Mouse (Mus musculus) thymus, postnatal 36 days (tissue): ENCODE data around the gene Rem2.

Experiments
- DNase-seq, 2 experiments: peaks; one replicate each; pipeline ENCODE4 v3.0.0; 2022; ENCODE audit warnings: mixed read lengths in 2 of 2

The Rem2 gene

DNA sequence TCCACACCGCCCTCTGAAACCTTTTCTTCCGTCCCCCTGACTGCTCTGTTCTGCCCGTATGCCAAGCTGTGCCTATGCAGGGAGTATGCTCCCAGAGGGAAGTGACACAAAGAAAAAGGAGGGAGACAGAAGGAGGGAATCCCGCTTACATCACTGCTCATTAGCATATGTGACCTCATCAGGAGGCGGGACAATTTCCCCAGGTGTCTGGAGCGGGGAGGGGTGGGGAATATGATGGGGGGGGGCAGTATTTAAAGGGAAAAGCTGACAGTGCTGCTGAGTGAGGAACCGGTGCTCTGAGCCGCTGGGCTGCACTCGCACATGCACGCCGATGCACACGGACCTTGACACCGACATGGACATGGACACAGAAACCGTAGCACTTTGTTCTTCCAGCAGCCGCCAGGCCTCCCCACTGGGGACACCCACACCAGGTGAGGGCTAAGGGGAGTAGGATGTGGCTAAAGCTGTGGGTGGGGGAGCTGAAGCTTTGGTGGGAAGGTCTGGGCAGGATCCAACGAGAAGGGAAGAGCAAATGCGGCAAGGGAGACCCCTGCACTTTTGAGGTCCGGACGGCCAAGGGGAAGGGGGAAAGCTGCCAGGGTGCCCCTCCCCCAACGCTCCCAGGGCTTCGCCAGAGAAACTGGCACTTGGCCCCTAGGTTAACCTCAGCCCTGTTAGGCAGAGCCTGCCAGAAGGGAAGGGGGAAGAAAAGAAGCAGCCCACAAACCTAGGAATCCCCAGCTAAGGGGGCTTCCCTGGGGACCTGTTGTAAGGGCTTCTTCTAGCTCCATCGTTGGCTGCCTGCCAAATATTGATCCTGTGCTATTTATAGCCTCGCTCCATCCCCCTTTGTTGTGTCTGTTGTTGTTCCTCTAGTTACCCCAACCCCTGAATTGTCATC lies at the start of gene Rem2:
TSS of gene Rem2 (plus strand) at position 160 of the 904 bp plus-strand sequence.
- DNase-seq: peak in 1 of 2 experiments; percentile 6

DNA sequence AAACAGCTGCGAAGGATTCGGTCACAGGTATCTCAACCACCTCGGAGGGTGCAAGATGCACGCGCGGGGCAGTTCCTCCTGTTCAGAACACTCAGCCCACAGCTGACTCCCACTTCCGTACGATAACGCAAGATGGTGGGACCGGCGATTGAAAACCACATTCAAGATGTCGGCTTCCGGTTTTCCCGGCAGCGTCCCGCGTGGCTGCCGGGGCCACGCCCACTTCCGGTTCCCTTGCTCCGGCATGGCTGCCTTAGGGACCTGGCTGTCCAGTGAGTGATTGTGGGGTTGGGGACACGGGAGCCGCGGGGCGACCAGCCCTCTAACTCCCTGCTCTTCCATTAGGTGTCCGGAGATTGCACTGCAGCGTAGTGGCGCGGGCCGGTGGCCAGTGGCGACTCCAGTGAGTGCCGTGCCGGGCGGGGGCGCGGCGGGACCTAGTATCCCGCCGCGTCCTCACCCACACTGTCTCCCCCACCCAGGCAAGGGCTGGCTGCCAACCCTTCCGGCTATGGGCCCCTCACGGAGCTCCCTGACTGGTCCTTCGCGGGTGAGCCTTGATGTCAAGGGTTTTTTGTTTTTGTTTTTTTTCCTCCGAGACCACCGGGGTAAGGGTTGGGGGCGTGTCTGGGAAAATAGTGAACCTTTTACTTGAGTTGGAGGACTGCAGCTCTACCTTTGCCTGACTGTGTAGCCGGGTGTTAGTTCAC lies 49.1 kb upstream of the Rem2 start, which contains the start of gene Mrpl52:
TSS of gene Mrpl52 (plus strand) at position 221 of the 710 bp plus-strand sequence.
- peak; percentile 88 to 90 for DNase-seq

DNA sequence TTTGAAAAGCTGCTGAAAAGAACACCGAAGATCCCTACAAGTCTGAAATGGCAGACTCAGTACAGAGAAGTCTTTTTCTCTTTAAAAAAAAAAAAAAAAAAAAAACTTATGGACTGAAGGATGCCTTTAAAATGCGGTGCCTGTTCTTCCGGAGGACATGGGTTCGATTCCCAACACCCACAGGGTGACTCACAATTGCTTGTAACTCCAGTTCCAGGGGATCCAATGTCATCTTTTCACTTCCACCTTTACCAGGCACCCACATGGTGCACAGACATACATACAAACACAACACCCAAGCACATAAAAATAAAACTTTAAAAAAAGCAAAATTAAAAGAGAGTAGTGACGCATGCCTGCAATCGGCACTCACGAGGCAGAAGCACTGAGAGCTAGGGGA lies 48.2 kb upstream of the Rem2 start:
- no peak for DNase-seq

DNA sequence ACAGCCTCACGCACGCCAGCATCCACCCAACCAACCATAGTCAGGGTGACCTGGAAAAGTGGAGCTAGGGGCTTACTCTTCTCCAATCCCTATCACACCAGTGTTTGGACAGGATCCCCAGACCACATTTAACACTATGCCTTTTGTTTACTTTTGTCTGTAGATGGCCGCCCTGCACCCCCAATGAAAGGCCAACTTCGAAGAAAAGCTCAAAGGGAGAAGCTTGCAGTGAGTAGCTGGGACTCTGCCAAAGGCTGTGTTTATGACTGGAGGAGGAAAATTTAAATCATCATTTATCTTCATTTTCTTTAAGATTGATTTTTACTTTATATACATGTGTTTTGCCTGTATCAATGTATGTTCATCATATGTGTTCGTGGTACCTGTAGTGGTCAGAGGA lies 47.5 kb upstream of the Rem2 start:
- no peak for DNase-seq

DNA sequence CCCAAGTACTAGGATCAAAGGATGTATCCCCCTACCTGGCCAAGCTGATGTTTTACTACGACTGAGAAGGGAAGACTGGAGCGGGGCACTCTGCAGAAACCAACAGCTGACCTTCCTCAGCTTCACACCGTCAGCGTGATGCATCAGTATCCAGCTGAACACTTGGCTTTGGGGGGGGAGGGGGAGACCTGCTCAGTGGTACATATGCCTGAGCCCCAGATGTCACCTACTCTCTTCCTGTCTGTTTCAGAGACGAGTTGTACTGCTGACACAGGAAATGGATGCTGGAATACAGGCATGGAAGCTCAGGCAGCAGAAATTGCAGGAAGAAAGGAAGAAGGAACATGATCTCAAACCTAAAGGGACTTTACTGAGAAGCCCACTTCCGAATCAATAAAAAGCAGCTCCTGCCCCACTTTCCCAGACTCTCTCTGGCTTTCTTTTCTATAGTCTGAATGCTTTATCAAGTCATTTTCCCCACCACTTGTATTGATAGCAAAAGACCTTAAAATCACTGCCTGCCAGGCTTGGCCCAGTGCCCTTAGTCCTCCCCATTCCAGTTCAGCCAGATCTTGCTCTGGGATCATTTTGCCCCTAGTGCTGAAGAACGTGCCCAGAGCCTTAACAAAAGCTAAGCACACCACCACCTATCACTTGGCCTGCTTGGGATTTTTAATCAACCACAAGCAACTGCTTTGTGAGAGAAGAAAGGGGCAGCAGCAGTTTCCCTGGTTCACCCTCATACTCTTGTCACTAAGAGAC lies 46.4 kb upstream of the Rem2 start:
- no peak for DNase-seq

DNA sequence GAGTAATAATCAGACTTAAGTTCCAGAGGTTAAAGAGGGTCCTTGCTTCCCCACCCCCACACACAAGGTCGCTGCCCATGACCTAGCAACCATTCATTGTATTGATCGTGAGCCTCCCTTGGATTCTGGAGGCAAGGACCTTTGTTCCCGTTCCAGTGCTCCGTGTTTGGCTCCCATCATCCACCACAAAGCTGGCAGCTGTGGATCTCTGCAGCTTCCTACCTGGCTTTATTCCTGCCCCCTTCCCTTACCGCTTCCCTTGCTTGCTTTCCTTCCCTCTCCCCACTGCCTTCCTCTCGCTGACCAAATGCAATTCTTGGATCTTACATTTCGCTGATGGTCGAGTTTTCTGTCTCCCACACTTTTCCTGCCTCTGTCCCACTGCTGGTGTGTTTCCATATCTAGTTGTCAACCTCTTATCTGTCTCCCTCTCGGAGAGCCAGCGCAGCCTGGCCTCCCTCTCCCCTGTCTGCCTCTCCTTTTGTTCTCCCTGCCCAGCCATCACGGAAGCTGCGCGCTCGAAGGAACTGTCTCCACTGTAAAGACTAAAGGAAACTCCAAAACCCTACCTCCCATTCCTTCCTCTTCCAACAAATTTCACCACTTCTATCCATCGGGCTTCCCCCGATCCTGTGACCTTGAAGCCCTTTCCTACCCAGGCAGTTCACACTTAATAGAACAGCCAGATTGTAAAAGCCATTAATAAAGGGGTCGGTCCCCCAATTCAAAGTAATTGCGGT lies 45.3 kb upstream of the Rem2 start:
- DNase-seq: no peak

DNA sequence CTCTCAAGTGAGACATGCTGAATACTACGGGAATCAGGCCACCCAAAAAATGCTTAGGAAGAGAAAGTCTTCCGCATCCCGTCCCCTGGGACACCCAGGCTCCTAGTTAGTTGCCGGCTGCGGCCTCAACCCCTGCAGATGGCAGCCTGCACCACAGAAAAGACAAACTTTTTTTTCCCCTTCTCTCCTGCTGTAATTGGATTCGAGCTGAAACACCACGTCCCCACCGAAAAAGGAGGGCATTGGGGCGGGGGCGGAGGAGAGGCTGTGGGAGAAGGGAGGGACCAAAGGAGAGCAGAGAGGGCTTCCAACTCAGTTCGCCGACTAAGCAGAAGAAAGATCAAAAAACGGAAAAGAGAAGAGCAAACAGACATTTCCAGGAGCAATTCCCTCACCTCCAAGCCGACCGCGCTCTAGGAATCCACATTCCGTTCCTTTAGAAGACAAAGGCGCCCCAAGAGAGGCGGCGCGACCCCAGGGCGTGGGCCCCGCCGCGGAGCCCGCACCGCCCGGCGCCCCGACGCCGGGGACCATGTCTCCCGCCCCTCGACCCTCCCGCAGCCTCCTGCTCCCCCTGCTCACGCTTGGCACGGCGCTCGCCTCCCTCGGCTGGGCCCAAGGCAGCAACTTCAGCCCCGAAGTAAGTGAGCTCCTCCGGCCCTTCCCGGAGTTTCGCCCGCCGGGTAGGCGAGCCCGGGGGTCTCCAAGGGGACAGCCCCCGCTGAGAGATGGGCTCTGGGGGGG lies 44.4 kb upstream of the Rem2 start, which contains the start of gene Mmp14:
TSS of gene Mmp14 (plus strand) at position 279 of the 744 bp plus-strand sequence.
- no peak for DNase-seq

DNA sequence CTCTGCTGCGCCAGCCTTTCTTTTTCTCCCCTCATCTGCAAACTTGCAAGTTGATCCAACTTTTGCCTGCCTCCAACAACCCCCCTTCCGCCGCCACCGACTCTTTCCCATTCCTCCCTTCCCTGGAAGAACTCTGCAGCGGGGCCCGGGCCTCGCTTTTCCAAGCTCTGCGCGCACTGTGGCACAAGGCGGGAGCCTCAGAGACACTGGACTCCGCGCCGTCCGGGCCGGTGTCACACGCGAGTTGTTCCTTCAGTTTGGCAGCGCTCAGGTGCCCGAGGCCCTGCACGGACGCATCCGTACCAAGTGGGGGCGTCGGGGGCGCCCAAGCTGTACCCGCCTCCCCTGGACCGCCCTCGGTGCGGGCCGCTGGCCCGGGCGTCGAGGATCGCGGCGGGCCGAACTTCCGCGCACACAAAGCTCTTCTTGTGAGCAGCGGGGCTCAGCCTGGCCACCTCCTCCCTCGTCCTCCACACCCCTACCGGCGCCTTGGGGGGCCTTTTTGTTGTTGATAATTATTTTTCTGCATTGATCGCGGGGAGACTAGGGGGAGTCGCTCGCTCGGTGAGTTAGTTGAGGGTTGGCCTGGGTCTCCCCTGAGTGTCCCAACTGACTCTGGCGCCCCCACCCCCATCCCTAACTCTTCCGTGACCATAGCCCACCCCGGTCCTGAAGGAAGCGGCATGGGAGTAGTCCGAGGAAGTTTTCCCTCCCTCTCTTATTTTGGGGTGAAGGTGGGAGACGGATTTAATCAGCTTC lies 43.6 kb upstream of the Rem2 start:
- DNase-seq: peak in 1 of 2 experiments; percentile 42

DNA sequence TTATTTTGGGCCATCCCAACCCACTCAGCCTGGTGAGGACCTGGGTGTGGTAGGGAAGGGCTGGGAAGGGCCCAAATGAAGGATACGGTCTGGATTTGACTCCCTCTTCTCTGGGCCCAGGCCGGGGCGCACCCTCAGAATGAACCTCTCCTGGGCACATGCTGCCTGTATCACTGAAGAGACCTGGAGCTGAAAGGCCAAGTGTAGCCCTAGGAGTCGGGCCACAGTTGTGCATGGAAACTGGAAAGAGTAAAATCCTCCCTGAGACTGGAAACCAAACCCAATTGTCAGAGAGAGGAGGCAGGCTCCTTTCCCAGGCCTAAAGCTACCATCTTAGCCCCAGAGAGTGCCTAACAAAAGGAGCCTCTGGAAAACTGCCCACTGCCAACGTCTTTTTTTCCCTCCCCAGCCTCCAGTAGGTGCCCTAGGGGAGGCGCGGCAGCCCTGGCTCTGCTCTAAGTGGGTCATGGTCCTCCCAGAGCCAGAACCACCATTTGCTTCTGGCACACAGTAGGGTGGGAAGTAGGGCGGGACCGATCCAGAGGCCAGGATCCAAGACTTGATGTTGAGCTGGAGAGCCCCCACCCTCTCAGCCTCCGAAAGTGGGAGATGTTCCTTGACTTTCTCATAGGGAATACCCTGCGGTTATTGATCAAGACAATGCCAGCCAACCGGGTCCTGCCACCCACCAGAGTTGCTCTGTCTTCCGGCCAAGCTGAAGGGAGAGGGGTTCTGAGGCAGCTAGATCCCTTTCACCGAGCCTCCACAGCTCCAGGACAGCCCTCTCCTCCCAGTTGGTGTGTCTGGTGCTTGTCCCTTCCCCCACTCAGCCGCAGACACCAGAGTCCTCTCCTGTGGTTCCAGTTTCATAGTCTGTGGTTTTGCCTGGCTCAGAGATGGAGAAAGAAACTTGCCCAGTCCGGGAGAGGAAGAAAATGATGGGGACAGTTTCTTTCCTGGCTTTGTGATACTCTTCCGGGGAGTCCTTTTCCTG lies 42.8 kb upstream of the Rem2 start:
- DNase-seq: no peak

DNA sequence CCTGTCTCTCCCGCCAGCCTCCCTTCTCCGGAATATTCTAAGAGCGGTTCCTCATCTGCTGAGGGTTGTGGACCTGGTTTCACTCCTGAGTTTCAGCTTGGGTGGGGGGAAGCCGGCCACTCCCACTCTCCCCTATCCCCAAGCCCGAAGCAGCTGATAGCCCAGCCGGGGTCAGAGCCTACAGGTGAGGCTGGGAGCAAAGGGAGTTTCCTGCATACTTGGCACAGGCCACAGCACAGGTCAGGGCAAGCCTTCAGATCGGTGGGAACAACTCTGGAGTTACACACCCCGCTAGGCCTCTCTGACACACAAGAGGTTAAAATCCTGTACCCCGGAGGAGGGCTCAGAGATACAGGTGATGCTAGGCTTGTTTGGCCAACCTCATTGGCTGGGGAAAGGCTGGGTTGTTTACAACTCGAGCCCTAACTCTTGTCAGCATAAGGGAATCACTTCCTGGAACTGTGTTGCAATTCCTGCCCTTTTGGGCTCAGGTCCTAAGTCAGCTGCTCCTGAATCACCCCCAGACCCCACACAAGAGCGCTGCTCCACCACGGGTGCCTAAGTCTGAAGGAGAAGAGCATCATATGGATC lies 41.9 kb upstream of the Rem2 start:
- no peak for DNase-seq

DNA sequence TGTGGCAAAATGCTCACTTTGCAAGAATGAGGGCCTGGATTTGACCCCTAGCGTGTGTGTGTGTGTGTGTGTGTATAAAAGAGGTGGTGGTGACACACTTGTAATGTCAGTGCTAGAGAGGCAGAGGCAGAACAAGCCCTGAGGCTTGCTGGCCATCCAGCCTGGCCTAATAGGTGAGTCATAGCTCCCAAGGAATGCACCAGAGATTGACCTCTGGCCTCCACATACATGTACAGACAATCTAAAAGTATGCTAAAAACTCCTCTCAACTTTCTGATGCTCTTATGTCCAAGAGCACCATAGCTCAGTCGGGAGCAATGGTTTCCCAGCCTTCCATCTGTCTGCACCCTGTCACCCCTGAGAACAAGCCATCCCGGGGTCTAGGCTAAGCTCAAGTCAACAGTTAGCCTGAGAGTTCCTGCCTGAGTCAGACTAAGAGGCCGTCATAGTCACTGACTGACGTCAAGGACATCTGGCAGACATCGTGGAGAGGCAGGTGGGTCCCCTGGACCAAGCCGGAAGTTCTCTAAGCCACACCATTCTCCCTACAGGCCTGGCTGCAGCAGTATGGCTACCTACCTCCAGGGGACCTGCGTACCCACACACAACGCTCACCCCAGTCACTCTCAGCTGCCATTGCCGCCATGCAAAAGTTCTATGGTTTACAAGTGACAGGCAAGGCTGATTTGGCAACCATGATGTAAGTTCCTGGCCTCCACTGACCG lies 40.5 kb upstream of the Rem2 start:
- no peak for DNase-seq

DNA sequence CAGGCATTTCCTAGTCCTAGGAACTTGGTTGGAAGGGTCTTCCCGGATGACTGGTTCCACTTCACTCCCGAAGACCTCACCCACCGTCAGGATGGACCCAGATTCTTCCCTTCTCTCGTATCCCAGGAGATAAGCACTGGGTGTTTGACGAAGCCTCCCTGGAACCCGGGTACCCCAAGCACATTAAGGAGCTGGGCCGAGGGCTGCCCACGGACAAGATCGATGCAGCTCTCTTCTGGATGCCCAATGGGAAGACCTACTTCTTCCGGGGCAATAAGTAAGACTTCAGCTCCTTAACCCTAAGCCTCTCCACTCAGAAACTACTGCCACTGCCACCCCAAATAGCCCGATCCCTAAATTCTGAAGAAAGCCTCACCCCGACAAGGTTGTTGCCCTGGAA lies 36.7 kb upstream of the Rem2 start:
- DNase-seq: no peak

DNA sequence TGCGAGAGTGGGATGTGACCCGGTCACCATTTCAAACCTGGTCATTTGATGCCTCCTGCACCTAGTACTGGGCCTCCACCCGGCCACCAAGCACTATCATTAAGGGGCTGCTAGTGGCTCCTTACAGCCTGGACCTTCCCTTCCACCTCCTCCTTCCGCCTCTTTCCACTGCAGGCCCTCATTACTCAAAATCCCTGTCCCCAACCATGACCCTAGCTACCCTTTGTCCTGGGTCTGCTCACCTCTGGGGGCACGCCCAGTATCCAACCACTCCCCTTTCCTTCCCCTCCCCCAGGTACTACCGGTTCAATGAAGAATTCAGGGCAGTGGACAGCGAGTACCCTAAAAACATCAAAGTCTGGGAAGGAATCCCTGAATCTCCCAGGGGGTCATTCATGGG lies 36.3 kb upstream of the Rem2 start:
- no peak for DNase-seq

DNA sequence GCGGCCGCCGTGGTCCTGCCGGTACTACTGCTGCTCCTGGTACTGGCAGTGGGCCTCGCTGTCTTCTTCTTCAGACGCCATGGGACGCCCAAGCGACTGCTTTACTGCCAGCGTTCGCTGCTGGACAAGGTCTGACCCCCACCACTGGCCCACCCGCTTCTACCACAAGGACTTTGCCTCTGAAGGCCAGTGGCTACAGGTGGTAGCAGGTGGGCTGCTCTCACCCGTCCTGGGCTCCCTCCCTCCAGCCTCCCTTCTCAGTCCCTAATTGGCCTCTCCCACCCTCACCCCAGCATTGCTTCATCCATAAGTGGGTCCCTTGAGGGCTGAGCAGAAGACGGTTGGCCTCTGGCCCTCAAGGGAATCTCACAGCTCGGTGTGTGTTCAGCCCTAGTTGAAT lies 35.4 kb upstream of the Rem2 start:
- DNase-seq: no peak

DNA sequence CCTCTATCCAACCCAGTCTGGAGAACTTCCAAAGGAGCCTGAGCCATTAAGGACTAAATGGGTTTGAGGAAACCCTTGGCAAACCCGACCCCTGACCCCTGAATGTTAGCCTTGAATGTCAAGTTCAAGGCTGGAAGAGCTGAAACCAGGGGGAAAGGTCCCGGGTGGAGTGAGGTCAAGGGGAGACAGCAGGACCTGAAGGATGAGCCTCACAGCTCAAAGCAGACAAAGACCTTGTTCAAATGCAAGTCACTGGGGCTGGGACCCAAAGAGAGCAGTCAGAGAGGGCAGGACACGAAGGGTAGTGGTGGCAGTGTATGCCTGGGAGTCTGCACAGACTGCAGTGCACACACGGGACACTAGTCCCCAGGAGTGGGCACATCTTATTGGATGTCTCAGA lies 34.5 kb upstream of the Rem2 start:
- no peak for DNase-seq

DNA sequence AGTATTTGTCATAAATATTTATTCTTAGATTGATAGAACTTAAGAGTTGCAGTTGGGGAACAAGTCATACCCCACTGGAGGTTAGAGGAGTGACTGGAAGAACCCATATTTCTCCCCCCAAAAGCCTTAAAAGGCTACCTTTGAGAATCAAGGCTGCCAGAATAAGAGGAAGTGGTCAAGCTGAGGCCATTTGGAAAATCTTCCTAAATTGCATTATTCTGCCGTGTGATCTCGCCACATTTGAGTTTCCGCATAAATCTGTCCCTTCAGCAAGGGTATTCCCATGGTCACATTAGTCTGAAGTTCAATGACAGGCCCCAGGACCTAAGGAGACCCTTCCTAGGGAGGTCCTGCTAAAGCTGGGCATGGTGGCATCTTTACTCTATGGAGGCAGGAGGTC lies 33.4 kb upstream of the Rem2 start:
- DNase-seq: no peak

DNA sequence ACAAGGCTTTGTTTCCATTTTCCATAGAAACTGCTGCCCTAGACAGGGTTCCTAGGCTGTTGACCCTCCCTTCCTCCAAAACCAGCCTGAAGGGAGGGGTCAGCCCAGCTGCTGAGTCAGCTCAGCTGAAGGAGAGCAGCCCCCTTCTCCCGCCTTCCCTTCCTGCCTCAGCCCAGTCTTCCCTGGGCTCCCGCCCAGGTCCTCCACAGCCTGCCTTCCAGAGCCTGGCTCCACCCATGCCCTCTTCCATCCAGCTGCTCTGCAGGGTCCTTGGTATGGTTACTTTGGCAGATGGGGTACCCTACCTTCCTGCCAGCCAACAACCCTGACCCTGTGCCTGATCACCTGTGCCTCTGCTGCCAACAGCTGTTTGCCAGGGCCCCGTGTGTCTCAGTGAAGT lies 32.7 kb upstream of the Rem2 start:
- no peak for DNase-seq
